Mouse (Mus musculus): Measurements from ENCODE around the gene Tctn3.

- TF ChIP-seq CTCF (IDR thresholded peaks at IDR 0.05; ENCODE audit: borderline replicate concordance, insufficient read depth, low read depth, low read length) (no peak), POLR2A (IDR thresholded peaks at IDR 0.05; ENCODE audit: borderline replicate concordance, insufficient read depth, low read length) (no peak)
Measured at GRCm38 (mm10) chr19:40595231-40595630, 16.8 kb downstream of the Tctn3 start.

All from cerebellum, adult 2 months (tissue).